Mouse (Mus musculus): Measurements from ENCODE around the gene Svs4. TPM values are rescaled to one million over a fixed set of nuclear protein-coding genes. Genes with fewer than 3 reads are reported as not detected.
"Not testable (repeated sequence)": the region's sequence is repeated elsewhere in the genome, so short reads cannot be mapped to it uniquely, and the experiment has no call there.

The Svs4 gene
- not detected in 2 replicates for polyA plus RNA-seq (2012; ENCODE audit: insufficient read depth, insufficient read length, missing spikeins)

DNA sequence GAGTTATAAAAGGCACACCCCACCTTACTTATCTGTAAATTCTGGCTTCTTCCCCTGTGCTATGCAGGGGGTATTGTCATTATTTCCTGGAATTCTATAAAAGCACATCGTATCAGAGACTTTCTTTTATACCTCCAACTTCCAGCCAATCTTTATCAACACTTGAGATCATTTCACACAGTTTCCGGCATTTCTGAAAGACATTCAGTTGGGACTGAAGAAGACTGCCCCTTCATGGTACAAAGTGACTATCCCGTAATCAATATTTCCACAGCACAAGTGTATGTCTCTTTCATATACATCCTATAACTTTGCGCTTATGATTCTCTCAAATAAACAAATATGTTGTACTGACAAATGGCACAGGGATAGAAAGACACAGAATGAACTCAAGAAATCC lies at the start of gene Svs4:
Gene Svs4, minus strand, starts transcription at position 101 of the 400 bp plus-strand sequence.
- H3K27ac ChIP-seq (replicated peaks; ENCODE audit: low read depth, low read length): no peak within 1 kb of the TSS
- no peak within 1 kb of the TSS for H3K4me3 ChIP-seq (ENCODE audit: insufficient read depth, low read depth, low read length)
- no peaks in the 10 kb centered on the region for H3K4me1 ChIP-seq (ENCODE audit: control insufficient read depth, insufficient read depth, insufficient read length, low read length)

DNA sequence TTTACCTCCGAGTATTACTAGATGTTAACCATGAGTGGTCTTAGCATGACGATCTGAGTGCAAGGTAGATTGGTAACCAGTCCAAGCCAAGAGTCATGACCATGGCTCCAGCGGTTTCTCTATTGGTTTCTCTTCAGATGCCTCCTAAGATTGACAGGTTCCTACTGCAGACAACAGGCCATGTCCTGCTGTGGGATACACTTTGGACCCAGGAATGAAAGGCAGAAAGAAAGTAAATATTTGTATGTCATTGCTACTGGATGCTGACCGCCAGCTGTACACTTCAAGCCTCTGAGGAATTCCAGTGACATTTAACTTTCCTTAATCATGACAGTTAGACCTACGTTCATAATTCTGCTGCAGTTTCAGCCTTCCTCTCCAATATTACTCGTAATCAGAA lies 42.7 kb upstream of the Svs4 start:
- Histone ChIP-seq H3K27ac (replicated peaks; ENCODE audit: low read depth, low read length) (no peak overlapping the region), H3K4me3 (ENCODE audit: insufficient read depth, low read depth, low read length) (no peak overlapping the region), H3K4me1 (ENCODE audit: control insufficient read depth, insufficient read depth, insufficient read length, low read length) (no peaks in the 10 kb centered on the region)

DNA sequence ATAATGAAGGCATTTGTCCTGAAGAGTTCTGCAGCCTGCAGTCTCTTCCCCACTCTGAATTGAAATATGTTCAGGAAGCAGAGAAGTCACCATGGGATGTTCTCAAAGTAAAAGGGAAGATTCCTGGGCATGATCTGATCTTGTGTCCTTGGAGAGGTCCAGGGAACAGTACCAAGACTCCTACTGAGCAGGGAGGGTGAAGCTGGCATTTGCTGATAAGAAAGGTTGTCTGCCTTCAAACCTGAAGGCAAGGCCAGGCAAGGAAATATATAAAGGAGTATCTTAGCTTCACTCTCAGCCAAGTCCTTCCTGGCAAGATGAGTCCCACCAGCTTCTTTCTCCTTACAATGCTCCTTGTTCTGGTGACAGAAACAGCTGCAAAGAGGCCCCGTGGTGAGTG lies 38.2 kb upstream of the Svs4 start, which contains the start of gene Svs6:
Gene Svs6, plus strand, starts transcription at position 301 of the 400 bp plus-strand sequence.
- not testable (repeated sequence) for H3K4me1 ChIP-seq (ENCODE audit: control insufficient read depth, insufficient read depth, insufficient read length, low read length); H3K27ac ChIP-seq (replicated peaks; ENCODE audit: low read depth, low read length); H3K4me3 ChIP-seq (ENCODE audit: insufficient read depth, low read depth, low read length)

GRCm38 (mm10) chr2:164315460-164315859 lies 37.2 kb upstream of the Svs4 start:
- H3K4me1 ChIP-seq (ENCODE audit: control insufficient read depth, insufficient read depth, insufficient read length, low read length); H3K27ac ChIP-seq (replicated peaks; ENCODE audit: low read depth, low read length); H3K4me3 ChIP-seq (ENCODE audit: insufficient read depth, low read depth, low read length): not testable (repeated sequence)

- no peak overlapping the region for H3K4me3 ChIP-seq (ENCODE audit: insufficient read depth, low read depth, low read length)
- no peak overlapping the region for H3K27ac ChIP-seq (replicated peaks; ENCODE audit: low read depth, low read length)
- H3K4me1 ChIP-seq (ENCODE audit: control insufficient read depth, insufficient read depth, insufficient read length, low read length): no peaks in the 10 kb centered on the region
Measured at GRCm38 (mm10) chr2:164312599-164312998, 34.3 kb upstream of the Svs4 start.

DNA sequence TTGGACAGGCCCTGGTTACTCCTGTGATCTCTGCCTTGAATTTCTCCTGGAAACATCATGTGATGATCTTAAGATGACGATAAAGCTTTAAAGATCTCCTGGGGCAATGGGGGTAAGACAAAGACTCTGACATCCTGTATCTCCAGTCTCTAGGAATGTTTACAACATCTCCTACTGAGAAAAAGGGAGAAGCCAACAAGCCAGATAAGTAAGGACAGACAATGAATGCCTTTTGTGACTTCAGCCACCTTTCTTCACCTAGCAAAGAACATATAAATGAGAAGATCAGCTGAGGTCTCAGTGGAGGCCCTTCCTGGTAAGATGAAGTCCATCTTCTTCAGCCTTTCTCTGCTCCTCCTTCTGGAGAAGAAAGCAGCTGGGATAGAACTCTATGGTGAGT lies 10.7 kb upstream of the Svs4 start, which contains the start of gene Svs3a:
Gene Svs3a, plus strand, starts transcription at position 301 of the 400 bp plus-strand sequence.
- H3K4me3 ChIP-seq (ENCODE audit: insufficient read depth, low read depth, low read length); H3K27ac ChIP-seq (replicated peaks; ENCODE audit: low read depth, low read length); H3K4me1 ChIP-seq (ENCODE audit: control insufficient read depth, insufficient read depth, insufficient read length, low read length): not testable (repeated sequence)

DNA sequence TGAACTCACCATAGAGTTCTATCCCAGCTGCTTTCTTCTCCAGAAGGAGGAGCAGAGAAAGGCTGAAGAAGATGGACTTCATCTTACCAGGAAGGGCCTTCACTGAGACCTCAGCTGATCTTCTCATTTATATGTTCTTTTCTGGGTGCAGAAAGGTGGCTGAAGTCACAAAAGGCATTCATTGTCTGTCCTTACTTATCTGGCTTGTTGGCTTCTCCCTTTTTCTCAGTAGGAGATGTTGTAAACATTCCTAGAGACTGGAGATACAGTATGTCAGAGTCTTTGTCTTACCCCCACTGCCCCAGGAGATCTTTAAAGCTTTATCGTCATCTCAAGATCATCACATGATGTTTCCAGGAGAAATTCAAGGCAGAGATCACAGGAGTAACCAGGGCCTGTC lies 21.7 kb downstream of the Svs4 start, which contains the start of gene Svs3b:
Gene Svs3b, minus strand, starts transcription at position 101 of the 400 bp plus-strand sequence.
- H3K4me3 ChIP-seq (ENCODE audit: insufficient read depth, low read depth, low read length); H3K4me1 ChIP-seq (ENCODE audit: control insufficient read depth, insufficient read depth, insufficient read length, low read length): not testable (repeated sequence)

GRCm38 (mm10) chr2:164238366-164238765 lies 39.9 kb downstream of the Svs4 start, which contains the start of gene Svs2:
Gene Svs2, minus strand, starts transcription at chr2:164238466.
- no peaks in the 10 kb centered on the region for H3K4me1 ChIP-seq (ENCODE audit: control insufficient read depth, insufficient read depth, insufficient read length, low read length)
- no peak within 1 kb of the TSS for H3K27ac ChIP-seq (replicated peaks; ENCODE audit: low read depth, low read length)

More for the DNA sequence above, 21.7 kb downstream of the Svs4 start, which contains the start of gene Svs3b:
- H3K27ac ChIP-seq (replicated peaks; ENCODE audit: low read depth, low read length): not testable (repeated sequence)

GRCm38 (mm10) chr2:164232671-164233070 lies 45.6 kb downstream of the Svs4 start:
- no peak overlapping the region for H3K27ac ChIP-seq (replicated peaks; ENCODE audit: low read depth, low read length)
- H3K4me1 ChIP-seq (ENCODE audit: control insufficient read depth, insufficient read depth, insufficient read length, low read length): no peaks in the 10 kb centered on the region
- no peak overlapping the region for H3K4me3 ChIP-seq (ENCODE audit: insufficient read depth, low read depth, low read length)

More at GRCm38 (mm10) chr2:164238366-164238765, 39.9 kb downstream of the Svs4 start, which contains the start of gene Svs2:
- H3K4me3 ChIP-seq (ENCODE audit: insufficient read depth, low read depth, low read length): no peak within 1 kb of the TSS

DNA sequence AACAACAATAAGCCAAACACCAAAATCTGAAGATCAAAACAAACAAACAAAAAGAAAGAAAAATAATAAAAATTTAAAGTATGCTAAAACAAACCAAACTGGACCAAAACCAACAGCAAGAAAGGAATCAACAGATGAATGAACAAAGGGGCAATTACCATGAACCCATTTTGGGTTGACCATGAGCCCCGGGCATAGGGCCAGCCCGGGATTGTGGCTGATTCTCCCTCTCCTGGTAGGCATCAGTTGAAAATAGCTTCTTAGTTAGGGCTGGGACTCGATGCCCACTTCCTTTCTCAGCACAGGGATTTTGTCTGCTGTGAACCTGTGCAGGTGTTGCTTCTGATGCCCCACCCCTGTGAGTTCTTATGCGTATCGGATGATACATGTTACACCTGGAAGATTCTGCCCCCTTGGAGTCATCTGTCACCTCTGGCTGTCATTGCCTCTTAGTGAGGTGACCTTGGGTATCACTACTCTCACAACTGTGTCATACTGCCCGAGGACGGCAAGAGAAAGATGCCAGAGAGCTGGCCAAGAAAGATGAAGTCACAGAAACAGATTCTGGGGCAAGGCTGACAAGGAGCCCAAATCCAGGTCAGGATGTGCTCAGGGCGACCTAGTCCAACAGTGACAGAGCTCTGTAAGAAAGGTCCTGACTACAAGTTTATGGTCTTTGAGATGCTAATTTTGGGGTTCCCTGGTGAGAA lies 49.7 kb downstream of the Svs4 start:
- H3K4me3 ChIP-seq (ENCODE audit: insufficient read depth, low read depth, low read length): no peak overlapping the region
- no peak overlapping the region for H3K27ac ChIP-seq (replicated peaks; ENCODE audit: low read depth, low read length)
- H3K4me1 ChIP-seq (ENCODE audit: control insufficient read depth, insufficient read depth, insufficient read length, low read length): no peaks in the 10 kb centered on the region

Other genes starting within 250 kb of the Svs4 start
- gene Stk4, start 208.1 kb downstream of the Svs4 start, polyA plus RNA-seq (2012; ENCODE audit: insufficient read depth, insufficient read length, missing spikeins): 16.8 and 17.8 TPM in 2 replicates
- gene Tomm34, start 207.3 kb downstream of the Svs4 start, polyA plus RNA-seq (2012; ENCODE audit: insufficient read depth, insufficient read length, missing spikeins): 16.4 and 21.0 TPM in 2 replicates
- not detected in 2 replicates for gene Kcns1, start 107.3 kb downstream of the Svs4 start, polyA plus RNA-seq (2012; ENCODE audit: insufficient read depth, insufficient read length, missing spikeins)
- gene Wfdc5, start 95.7 kb downstream of the Svs4 start, polyA plus RNA-seq (2012; ENCODE audit: insufficient read depth, insufficient read length, missing spikeins): not detected in 2 replicates
- gene Wfdc12, start 87.9 kb downstream of the Svs4 start, polyA plus RNA-seq (2012; ENCODE audit: insufficient read depth, insufficient read length, missing spikeins): not detected in 2 replicates
- not detected in 2 replicates for gene Wfdc15a, start 78.3 kb downstream of the Svs4 start, polyA plus RNA-seq (2012; ENCODE audit: insufficient read depth, insufficient read length, missing spikeins)
- gene Wfdc15b, start 56.8 kb downstream of the Svs4 start, polyA plus RNA-seq (2012; ENCODE audit: insufficient read depth, insufficient read length, missing spikeins): not detected in 2 replicates
- not detected in 2 replicates for gene Svs2, start 40.0 kb downstream of the Svs4 start, polyA plus RNA-seq (2012; ENCODE audit: insufficient read depth, insufficient read length, missing spikeins)
- not detected in 2 replicates for gene Svs3b, start 21.8 kb downstream of the Svs4 start, polyA plus RNA-seq (2012; ENCODE audit: insufficient read depth, insufficient read length, missing spikeins)
- not detected in 2 replicates for gene Svs3a, start 10.8 kb upstream of the Svs4 start, polyA plus RNA-seq (2012; ENCODE audit: insufficient read depth, insufficient read length, missing spikeins)
- not detected in 2 replicates for gene Svs6, start 38.3 kb upstream of the Svs4 start, polyA plus RNA-seq (2012; ENCODE audit: insufficient read depth, insufficient read length, missing spikeins)
- not detected in 2 replicates for gene Svs5, start 54.3 kb upstream of the Svs4 start, polyA plus RNA-seq (2012; ENCODE audit: insufficient read depth, insufficient read length, missing spikeins)
- gene Slpi, start 110.6 kb upstream of the Svs4 start, polyA plus RNA-seq (2012; ENCODE audit: insufficient read depth, insufficient read length, missing spikeins): 2.6 TPM in 1 of 2 replicates, not detected in the other
- not detected in 2 replicates for gene Rbpjl, start 124.7 kb upstream of the Svs4 start, polyA plus RNA-seq (2012; ENCODE audit: insufficient read depth, insufficient read length, missing spikeins)
- gene Matn4, start 126.7 kb upstream of the Svs4 start, polyA plus RNA-seq (2012; ENCODE audit: insufficient read depth, insufficient read length, missing spikeins): 0.52 TPM in 1 of 2 replicates, not detected in the other
- gene Sdc4, start 165.4 kb upstream of the Svs4 start, polyA plus RNA-seq (2012; ENCODE audit: insufficient read depth, insufficient read length, missing spikeins): 34.7 and 37.6 TPM in 2 replicates
- gene Sys1, start 178.5 kb upstream of the Svs4 start, polyA plus RNA-seq (2012; ENCODE audit: insufficient read depth, insufficient read length, missing spikeins): 24.4 and 27.2 TPM in 2 replicates
- 2.4 TPM in 1 of 2 replicates, not detected in the other for gene Gm20458, start 182.5 kb upstream of the Svs4 start, polyA plus RNA-seq (2012; ENCODE audit: insufficient read depth, insufficient read length, missing spikeins)
- gene Trp53tg5, start 195.3 kb upstream of the Svs4 start, polyA plus RNA-seq (2012; ENCODE audit: insufficient read depth, insufficient read length, missing spikeins): not detected in 2 replicates
- gene Dbndd2, start 207.6 kb upstream of the Svs4 start, polyA plus RNA-seq (2012; ENCODE audit: insufficient read depth, insufficient read length, missing spikeins): 23.0 and 26.8 TPM in 2 replicates
- 15.7 and 21.6 TPM in 2 replicates for gene Pigt, start 219.1 kb upstream of the Svs4 start, polyA plus RNA-seq (2012; ENCODE audit: insufficient read depth, insufficient read length, missing spikeins)